17 mouse cellular contexts compared by ENCODE assay signal in the genomic region with DNA sequence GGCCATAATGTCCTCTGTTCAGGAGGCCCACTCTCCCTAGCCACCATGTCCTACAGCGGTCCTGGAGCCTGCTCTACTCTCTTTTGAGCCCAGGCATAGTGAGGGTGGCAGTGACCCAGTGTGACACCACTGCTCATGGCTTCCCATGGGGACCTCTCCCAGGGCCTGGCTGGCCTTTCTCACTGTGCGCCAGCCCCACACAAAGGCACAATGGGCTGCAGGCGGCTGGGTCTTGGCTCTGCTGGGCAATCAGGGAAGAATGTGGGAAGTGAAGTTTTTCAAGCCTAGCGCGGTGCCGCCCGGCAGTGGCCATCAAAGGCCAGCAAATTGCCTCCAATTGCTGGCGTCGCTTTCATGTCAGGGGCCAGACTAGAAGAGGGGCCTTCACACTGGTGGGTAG. TPM values are rescaled to one million over a fixed set of nuclear protein-coding genes. Genes with fewer than 3 reads are reported as not detected.
DNase-seq lines count a peak whose midpoint lies in the region; ATAC-seq and TF ChIP-seq lines count a peak whose summit lies in the region.
"Had no signal": no experiment of that assay in that cellular context is flagged by ENCODE, and none has a peak within 500 bp of the region (broad histone marks: within the 10 kb centered on the region; RNA-seq: fewer than 3 reads in every experiment).

No protein-coding gene starts in this region.

- H3K27ac ChIP-seq in forebrain, embryonic 12.5 days: peak overlapping the region; percentile 10
- H3K27ac ChIP-seq in layer of hippocampus, adult 2 months: no peak overlapping the region
- H3K27ac ChIP-seq: neural tube, embryonic 12.5 days had no signal

- peaks cover 5% of the 10 kb centered on the region for H3K36me3 ChIP-seq in forebrain, embryonic 12.5 days (replicated peaks)

- no peaks in the 10 kb centered on the region for H3K27me3 ChIP-seq in forebrain, embryonic 12.5 days
- H3K27me3 ChIP-seq: neural tube, embryonic 12.5 days had no signal

- H3K9ac ChIP-seq in forebrain, embryonic 12.5 days: no peak overlapping the region
- H3K9ac ChIP-seq: neural tube, embryonic 12.5 days had no signal

- ATAC-seq in forebrain, embryonic 12.5 days (ENCODE audit: low FRiP score): no peak
- no peak for ATAC-seq in CD4-positive, CD25-positive, alpha-beta regulatory T cell, adult 4 months
- ATAC-seq in inflammation-experienced regulatory T-cells, adult 6 months: no peak

- WGBS in forebrain, embryonic 12.5 days: 31% methylated on average over 9 of the region's 9 CpGs

- peaks cover 15% of the 10 kb centered on the region; the same call in 1 of the 2 replicates for H3K4me1 ChIP-seq in forebrain, embryonic 12.5 days

- no peak for TF ChIP-seq CTCF in layer of hippocampus, adult 2 months (conservative IDR thresholded peaks at IDR 0.05)

- no peaks in the 10 kb centered on the region for H3K9me3 ChIP-seq in forebrain, embryonic 12.5 days
- H3K9me3 ChIP-seq: neural tube, embryonic 12.5 days had no signal

- no peak overlapping the region for H3K4me3 ChIP-seq in forebrain, embryonic 12.5 days (replicated peaks)
- H3K4me3 ChIP-seq in layer of hippocampus, adult 2 months: no peak overlapping the region
- H3K4me3 ChIP-seq: erythroblast, embryonic 14.5 days; neural tube, embryonic 12.5 days had no signal

- H3K4me2 ChIP-seq in forebrain, embryonic 12.5 days: no peak overlapping the region
- H3K4me2 ChIP-seq: neural tube, embryonic 12.5 days had no signal

- peak; percentile 39 for DNase-seq in right cerebral cortex, adult 18-20 months
- DNase-seq in right cerebral cortex, postnatal 14 days: no peak
- peak; percentile 37 to 41 for DNase-seq in layer of hippocampus, adult 2 months (ENCODE audit: low spot score in 2 of 2)
- DNase-seq in right cerebral cortex, postnatal 25 days: peak; percentile 17
- no peak for DNase-seq in spleen, postnatal 14 days (ENCODE audit: low spot score in 2 of 2)
- DNase-seq: kidney, postnatal 36 days; lung, postnatal 4 days had no signal

RNA-seq across cellular contexts. Expression of a gene that starts 40.1 kb away (rescaled TPM):
- not detected in 2 replicates for polyA plus RNA-seq in forebrain, embryonic 12.5 days (2016; fragmentation: Nextera tagmentation; extraction: Ambion mirVana)
- total RNA-seq in layer of hippocampus, adult 2 months (2021): not detected
- polyA plus RNA-seq in CD4-positive, CD25-positive, alpha-beta regulatory T cell, adult 4 months (2017; shearing (Covaris generic)): not detected
- not detected for polyA plus RNA-seq in inflammation-experienced regulatory T-cells, adult 6 months (2017; shearing (Covaris generic))
- total RNA-seq: ES-E14; hematopoietic stem cell, adult 5-6 weeks had no signal
- polyA plus RNA-seq: cerebellum, adult 2 months; erythroblast, embryonic 14.5 days; limb, embryonic 14.5 days; neural tube, embryonic 12.5 days; urinary bladder, adult 2 months had no signal

Comparison
In these comparisons a context has a peak if more than half of its experiments do, and no peak if none do; other contexts are left out.
1. DNase-seq: peak in right cerebral cortex, adult 18-20 months (single experiment), layer of hippocampus, adult 2 months (2 of 2) and right cerebral cortex, postnatal 25 days (single experiment); none in right cerebral cortex, postnatal 14 days (single experiment) and spleen, postnatal 14 days (0 of 2).